Mouse (Mus musculus): ENCODE data around the gene Myo10.

Gene Myo10

DNA sequence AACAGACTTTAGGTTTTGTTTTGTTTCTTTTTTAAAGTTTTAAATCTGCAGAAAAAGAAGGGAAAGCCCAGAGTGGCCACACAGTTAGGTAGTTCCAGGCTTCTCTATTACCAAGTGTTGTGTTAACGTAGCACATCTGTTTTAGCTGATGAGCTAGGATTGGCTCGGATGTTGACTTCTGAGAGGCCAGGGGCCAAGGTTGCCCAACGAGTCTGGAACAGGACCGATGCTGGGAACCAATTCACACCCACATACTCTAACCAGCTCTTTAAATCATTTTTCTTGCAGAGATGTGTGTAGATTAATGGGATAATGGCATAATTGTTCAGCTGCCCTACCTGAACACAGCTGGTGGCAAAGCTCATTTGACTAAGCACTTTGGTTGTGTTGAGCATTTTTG lies 1.8 kb upstream of the Myo10 start:
- no peak for DNase-seq

DNA sequence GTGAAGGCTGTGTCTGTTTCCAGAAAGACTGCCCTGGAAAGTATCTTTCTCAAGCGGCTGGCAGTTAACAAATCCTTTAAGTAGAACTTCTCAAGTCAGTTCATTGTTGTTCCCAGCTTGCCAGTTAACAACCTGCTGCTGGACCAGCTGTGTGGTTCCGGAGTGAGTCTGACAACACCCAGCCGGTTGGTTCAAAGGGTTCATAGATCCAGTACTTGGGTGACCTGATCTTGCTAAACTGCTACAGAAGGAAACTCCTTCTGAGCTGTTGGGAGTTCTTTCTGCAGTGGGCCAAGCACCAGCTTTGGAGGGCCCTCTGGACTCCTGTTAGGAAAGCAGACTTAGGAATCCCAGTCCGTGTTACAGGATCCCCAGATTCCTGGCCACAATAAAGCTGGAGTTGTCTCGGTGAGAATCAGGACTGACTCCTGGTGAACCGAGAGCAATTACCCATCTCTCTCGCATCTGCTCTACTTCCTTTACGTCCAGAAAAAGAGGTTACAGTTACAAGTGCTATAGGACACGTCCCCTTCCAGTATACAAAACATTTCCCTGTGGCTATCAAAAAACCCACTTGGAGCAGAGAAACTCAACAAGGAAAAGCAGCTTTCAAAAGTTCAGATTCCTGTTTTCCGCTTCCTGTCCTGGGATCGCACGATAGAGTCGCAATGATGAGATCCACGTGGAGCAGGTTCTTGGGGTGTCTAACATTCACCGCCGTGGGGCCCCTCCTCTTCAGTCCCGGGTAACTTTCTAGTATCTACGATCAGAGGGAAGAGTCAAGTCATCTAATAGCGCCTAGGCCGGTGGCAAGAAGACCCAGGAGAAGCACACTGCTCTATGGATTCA lies 750 bp upstream of the Myo10 start:
- DNase-seq: no peak

- peak; percentile 62 to 80 for DNase-seq
These were observed 644 bp downstream of the Myo10 start for GRCm38 (mm10) chr15:25622867-25623471.

DNA sequence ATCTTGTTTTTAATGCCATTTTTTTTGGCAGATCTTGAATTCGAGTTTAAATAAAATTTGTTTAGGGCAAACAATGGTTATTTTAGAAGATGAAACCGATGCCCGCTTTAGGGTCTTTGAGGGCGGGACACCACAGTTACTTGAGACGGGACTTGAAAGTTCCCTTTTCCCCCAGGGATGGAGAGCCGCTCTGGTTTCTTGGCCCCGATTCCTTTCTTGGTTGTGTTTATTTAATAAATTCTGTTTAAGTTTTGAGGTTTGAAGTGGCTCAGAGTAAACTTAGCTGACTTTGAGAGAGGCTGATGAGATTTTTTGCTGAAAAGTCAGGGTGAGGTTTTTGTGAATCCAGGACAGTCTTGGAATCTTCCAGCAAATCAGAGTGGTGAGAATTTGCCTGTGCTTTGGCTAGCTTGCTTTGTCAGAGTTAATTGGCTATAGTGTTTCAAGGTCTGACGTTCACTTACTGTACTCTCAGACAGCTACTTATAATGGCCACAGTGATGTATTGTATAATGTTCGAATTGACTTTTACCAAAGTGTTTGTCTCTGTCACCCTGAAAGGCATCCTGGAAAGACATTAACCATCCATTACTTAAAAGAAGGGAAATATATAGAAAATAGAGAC lies 1.3 kb downstream of the Myo10 start:
- no peak for DNase-seq

DNA sequence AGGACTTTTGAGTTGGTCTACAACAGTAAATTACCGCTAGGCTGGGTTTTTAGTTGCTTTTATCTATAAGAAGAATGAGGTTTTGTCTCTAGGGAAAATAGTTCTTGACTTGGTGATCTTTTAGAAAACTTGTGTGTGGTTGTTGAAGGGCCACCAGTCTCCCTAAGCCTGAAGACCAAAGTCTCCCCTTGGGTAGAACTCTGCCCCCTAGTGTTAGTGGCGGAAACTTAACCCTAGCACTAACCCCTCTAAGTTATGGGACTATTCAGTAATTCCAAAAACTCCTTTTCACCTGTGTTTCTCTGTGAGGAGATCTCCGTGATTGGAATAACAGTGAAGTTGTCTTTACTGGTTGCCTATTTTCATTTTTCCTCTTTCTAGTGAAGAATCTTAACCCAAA lies 1.9 kb downstream of the Myo10 start:
- peak; percentile 65 to 80 for DNase-seq

GRCm38 (mm10) chr15:25625471-25625870 lies 3.1 kb downstream of the Myo10 start:
- peak; percentile 81 to 91 for DNase-seq

- no peak for DNase-seq
These were observed 4.7 kb downstream of the Myo10 start for GRCm38 (mm10) chr15:25627012-25627411.

- no peak for DNase-seq
These were observed 5.9 kb downstream of the Myo10 start for GRCm38 (mm10) chr15:25628251-25628650.

DNA sequence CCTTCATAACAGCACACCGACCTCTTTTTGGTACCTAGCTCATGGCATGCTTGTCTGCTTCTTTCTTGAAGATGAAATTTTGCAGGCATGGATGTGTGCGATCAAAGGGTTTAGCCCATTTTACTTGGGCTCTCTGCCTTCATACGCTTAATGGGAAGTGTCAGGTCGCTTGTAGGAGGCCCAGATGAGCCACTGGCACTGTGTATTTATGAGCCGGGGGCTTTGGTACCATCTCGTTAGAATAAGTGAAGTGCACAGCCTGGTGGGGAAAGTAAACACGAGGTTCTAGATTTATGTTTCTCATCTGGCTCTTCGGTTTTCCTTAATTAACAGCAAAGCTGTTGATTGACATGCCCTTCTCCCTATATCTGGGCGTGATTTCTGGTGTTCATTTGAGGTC lies 8.4 kb downstream of the Myo10 start:
- DNase-seq: no peak

GRCm38 (mm10) chr15:25631332-25631731 lies 9.0 kb downstream of the Myo10 start:
- DNase-seq: no peak

DNA sequence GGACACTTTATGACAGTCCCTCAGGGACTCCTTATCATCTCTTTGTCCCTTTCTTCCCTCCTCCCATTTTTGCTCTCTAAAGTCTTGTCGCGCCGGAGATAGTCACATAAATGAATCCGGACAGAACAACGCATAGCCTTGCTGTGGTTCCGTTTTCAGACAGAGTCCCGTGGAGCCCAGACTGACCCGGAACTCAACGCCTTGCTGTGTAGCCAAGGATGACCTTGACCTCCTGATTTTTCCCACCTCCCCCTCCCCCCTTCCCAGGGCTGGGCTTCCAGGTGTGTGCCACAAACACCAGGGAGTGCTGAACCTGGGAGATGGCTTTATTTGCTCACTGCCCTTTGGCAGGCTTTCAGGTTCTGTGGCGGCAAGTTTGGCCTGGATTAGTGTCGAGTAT lies 10.6 kb downstream of the Myo10 start:
- peak; percentile 73 to 76 for DNase-seq

- peak; percentile 86 to 91 for DNase-seq
These were observed 11.5 kb downstream of the Myo10 start for GRCm38 (mm10) chr15:25633674-25634340.

GRCm38 (mm10) chr15:25637727-25638126 lies 15.4 kb downstream of the Myo10 start:
- DNase-seq: peak; percentile 88 to 92

- peak in 1 of 2 experiments; percentile 49 for DNase-seq
These were observed 16.9 kb downstream of the Myo10 start for GRCm38 (mm10) chr15:25639217-25639616.

DNA sequence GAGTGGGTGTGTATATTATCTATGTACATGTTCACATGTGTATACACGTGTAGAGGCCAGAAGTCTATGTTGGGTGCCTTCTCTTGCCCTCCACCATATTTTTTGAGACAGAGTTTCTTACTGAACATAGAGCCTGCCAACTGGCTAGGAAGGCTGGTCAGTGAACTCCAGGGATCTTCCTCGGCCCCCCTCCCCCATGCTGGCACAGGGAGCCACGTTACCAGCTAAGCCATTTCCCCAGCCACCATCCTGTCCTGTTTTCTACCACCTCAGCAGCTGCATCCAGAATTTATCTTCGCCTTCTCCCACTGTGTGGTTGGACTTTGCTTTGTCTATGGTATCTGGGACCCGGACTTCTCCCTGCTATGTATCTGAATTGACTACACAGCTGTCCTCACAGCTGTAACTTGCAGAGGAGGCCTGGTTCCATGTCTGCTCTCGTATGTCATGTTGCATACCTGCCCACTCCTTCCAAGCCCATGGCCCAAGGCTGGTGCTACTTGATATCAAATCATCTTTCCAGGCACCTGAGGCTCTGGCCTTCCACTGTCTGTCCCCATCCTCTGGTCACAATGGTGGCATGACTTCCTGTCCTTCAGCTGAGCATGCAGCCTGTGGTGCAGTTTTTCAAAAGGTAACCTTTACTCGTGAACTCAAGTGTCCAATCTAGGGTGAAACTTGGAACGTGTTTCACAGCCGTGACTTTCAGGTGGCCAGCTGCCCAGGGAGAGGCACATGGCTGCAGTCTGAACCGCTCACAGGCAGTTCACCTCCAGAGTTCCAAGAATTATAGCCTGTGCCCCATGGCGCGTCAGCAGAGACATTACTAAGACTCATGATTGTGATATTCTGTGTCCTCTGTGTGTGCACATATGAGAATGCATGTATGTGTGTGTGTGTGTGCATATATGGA lies 18.8 kb downstream of the Myo10 start:
- DNase-seq: peak; percentile 88 to 89

- DNase-seq: peak; percentile 60 to 72
These were observed 20.1 kb downstream of the Myo10 start for GRCm38 (mm10) chr15:25642214-25643058.

- DNase-seq: no peak
These were observed 23.5 kb downstream of the Myo10 start for GRCm38 (mm10) chr15:25645862-25646261.

- DNase-seq: no peak
These were observed 26.0 kb downstream of the Myo10 start for GRCm38 (mm10) chr15:25648287-25648686.

DNA sequence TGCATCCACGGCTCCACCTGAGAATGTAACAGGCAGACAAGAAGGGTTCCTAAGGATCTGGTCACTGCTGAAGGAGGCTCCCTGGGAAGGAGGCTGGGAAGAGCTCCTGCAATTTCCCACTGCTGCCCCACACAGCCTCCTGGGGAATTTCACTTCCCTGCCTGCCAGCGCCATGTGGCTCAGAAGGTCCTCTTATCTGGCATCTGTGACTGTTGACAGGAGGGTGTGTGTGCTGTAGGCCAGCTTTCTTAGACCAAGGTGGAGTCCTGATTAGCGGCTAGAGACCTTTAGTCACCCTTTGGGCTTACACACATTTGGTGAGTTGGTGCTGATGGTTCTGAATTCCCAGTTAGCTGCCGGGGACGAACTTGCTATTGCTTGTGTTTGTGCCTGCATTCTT lies 28.0 kb downstream of the Myo10 start:
- DNase-seq: no peak

DNA sequence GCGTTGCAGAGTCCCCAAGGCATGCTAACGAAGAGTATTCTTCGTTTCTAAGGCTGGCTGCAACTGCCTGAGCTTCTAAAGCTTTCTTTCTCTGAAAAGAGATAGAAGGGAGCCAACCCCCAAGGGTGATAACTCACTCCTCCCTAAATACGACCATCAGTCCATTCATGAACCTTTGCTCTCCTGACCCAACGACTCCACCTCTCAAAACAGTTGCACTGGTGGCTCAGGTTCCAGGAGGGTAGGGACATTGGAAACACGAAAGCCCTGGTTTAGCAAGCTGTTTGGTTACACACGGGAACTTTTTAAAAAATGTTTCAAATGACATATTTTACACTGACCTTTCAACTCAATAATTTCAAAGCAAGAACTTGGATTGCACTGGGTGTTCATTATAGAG lies 29.5 kb downstream of the Myo10 start:
- DNase-seq: no peak

DNA sequence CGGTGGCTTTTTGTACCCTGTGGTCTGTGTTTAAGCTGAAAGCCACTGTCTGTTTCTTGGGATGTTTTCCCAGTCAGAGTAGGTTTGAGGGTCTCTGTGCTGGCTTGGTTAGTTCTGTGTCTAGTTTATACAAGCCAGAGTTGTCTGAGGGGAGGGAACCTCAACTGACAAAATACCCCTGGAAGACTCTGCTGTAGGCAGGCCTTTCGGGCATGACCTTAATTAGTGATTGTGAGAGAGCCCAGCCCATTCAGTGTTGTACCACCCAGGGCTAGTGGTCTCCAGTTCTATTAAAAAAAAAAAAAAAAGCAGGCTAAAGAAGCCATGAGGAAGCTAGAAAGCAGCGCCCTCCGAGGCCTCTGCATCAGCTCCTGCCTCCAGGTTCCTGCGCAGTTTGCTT lies 30.0 kb downstream of the Myo10 start:
- DNase-seq: no peak

All from kidney, postnatal 36 days (tissue).